Mouse (Mus musculus) adrenal gland (tissue): ENCODE data around the gene Ctdnep1.
"Not testable (repeated sequence)": the region's sequence is repeated elsewhere in the genome, so short reads cannot be mapped to it uniquely, and the experiment has no call there.

Source experiments
- intact Hi-C: fragments of 180-260 bp; cut with DNase I; formaldehyde crosslinking; loops from one replicate; pipeline ENCODE4 v1.15.1; 2025

The Ctdnep1 gene

DNA sequence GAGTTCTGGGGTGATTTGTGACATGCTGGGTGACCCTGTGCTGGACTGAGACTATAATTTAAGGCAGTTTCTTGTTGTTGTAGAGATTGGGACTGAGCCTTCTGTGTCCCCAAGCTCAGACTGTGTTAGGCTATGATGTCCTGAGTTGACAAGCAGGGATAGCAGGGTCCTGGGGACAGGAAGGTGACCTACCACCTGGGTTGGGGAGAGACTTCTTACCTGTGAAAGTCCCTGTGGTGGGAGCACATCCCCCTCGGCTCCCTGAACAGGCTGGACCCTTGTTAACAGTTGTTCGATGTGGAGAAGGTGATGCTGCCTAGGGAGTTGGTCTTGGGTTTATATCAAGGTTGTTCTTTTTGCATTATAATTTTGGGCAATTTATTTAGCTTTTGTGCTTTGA, 21.5 kb downstream of the Ctdnep1 start:
- intact Hi-C loops, result no loop called here

DNA sequence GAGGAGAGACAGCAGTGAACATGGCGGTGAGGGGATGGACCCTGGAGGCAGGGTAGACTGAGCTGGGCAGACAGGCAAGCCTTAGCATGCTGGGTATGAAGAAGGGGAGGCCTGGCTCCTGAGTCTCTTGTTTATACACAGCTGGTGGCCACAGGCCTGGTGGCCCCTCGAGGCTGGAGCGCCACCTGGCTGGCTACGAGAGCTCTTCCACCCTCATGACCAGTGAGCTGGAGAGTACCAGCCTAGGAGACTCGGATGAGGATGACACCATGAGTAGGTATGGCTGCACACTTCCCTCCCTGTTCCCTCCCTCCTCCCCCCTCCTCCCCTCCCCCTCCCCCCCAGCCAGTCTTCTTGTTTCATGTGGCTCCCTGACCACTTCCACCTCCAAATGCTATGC, 24.6 kb downstream of the Ctdnep1 start:
- intact Hi-C loops, result no loop called here

DNA sequence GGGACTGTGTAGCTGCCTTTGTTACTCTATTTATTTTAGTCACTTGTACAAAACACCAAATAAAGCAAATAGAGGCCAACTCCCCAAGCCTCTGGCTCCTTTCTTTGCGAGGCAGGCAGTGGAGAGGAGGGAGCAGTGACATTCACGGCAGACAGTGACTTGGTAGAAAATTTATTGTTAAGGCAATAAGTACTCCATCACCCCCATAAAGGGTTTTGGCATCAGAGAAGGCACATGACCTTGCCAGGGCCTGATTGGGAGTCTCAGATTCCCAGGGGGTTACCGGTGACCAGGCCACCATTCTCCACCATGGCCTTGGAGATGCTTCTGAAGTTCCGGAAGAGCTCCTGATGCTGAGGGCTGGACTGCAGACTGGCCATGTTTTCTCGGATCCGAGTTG, 29.1 kb downstream of the Ctdnep1 start:
- intact Hi-C loops, result no loop called here

DNA sequence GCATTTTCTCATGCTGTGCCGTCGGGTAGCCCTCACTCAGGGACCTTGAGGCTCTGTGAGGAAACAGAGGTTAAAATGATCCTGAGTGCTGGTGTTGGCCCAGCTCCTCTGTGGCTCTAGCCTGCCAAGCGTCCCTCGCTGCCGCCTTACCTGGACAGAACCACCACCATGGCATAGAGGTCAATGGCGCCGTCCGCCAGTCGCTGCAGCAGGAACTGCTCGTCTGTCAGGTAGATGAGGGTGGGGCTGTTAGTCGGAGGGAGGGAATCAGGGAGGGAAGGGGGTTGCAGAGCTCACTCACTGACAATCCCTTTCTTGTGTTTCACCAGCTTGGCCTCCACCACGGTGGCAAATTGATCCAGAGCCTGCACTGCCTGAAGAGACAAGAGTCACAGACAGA, 29.6 kb downstream of the Ctdnep1 start:
- intact Hi-C loops, result no loop called here

DNA sequence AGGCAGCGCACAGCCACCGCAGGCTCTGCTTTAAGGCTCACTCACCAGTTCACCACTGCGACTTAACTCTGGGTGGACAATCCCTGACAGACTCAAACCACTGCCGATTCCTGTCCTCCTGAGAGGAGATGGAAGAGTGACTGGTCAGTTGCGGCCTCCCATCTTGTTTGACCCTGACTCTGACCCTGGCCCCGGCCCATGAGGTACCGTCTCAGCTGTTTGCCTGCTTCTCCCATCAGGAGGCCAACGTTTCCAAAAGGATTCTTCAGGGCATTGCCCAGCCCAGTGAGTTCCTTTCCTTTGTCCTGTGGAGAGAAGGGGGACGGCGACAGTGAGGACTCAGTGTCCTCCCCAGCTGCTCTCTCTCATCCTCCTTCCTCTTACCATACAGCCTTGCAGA, 30.0 kb downstream of the Ctdnep1 start:
- intact Hi-C loops, result no loop called here

DNA sequence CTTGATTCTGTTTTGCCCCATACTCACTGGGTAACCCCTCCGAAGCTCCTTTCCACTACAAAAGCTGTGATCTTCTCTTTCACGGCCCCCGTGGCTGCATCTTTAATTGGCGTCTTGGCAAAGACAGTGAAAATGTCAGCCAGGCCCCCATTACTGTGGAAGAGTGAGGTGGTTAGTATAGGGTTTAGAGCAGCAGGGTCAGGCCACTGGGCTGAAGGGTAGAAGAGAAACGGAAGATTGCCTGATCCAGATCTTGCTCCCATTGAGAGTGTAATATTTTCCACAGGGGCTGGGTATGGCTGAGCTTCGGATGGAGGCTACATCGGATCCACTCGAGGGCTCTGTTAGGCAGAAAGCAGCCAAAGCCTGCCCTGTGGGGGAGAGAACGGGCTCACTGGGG, 32.0 kb downstream of the Ctdnep1 start:
- intact Hi-C loops, result no loop called here

DNA sequence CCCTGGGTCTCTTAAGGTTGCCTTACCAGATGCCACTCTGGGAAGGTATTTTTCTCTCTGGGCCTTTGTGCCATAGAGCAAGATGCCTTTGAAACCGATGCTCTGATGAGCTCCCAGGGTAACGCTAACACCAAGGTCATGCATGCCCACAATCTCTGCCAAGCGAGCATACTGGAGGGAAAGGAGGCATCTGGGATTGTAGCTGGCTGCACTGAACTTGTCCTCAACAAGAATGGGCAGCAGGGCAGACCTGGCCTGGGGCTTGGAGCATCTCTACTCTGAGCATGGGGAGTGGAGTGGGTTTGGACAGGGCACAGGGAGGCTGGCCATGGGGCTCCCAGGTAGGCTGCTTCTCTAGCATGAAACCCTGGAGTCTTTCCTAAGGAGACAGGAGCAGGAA, 32.5 kb downstream of the Ctdnep1 start:
- intact Hi-C loops, result no loop called here

DNA sequence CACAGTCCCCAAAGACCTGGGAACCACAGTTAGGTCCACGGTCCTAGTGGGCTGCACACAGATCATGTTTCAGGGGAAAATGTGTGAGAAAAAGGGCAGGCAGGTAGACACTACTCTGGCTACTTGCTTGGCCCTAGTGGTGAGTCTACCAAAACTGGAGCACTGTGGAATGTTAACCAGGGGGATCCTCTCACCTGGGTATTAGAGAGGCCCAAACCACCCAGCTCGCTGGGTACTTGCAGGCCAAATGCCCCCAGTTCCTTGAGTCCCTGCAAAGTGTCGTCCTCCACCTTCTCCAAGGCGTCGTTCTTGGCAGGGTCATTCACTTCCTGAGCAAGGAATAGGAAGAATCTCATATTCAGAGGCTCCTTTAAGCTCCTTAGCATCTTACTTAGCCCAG, 33.1 kb downstream of the Ctdnep1 start:
- intact Hi-C loops, result no loop called here

DNA sequence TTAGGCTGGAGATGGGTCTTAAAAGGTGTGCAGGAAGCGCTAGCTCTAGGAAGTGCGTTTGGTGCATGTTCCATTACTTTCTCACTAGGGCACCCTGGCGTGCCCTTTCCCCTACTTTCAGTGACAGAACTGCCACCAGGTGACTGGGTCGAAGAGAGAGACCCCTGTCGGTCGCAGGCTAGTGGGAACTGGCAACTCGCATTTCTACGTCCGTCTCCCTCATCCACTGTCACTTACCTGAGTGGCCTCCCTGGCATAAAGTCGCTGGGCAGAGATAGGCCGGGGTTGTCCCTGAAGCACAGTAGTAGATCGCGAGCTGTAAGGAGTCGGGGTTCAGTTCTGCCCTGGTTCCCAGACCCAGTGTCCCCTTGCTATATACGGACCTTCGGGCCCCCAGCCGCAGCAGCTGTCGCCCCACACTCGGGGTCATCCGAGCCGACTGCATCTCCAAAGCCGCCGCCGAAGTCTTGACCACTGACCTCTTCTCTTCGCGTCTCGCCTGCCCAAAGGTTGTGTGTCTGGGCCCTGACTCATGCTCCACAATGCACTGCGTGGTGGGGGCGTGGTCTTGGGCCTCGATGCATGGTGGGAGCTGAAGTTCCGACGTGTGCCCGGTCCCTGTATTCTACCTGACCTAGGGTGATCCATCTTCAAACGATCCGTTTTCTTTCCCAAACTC, 34.1 kb downstream of the Ctdnep1 start, which contains the start of gene Acadvl:
TSS of gene Acadvl (minus strand) at position 532 of the 679 bp plus-strand sequence.
- intact Hi-C loops, result no loop called here

DNA sequence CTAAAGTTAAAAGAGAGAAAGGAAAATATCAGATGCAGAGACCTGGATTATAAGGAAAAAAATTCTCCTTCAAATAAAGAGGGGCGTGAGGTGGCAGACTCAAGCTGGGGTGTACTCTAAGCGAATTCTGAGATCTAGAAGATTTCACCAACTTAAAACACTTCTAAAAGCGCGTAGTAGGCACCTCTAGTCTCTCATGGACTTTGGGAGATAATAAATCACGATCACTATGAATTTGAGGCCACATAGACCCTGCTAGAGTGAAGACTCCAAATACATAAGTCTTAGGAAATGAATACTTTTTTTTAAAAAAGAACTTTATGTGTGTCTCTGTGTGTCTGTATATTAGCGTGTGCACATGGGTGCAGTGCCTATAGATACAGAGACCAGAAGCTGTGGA, 34.7 kb downstream of the Ctdnep1 start:
- intact Hi-C loops, result no loop called here

DNA sequence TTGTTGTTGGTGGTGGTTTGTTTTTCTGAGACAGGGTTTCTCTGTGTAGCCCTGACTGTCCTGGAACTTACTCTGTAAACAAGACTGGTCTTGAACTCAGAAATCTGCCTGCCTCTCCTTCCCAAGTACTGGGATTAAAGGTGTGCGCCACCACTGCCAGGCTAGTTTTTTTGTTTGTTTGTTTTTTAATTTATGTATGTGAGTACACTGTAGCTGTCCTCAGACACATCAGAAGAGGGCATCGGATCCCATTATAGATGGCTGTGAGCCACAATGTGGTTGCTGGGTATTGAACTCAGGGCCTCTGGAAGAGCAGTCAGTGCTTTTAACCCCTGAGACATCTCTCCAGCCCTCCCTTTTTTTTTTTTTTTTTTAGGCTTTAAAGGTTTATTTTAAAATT, 35.2 kb downstream of the Ctdnep1 start:
- intact Hi-C loops, result not testable (repeated sequence)

DNA sequence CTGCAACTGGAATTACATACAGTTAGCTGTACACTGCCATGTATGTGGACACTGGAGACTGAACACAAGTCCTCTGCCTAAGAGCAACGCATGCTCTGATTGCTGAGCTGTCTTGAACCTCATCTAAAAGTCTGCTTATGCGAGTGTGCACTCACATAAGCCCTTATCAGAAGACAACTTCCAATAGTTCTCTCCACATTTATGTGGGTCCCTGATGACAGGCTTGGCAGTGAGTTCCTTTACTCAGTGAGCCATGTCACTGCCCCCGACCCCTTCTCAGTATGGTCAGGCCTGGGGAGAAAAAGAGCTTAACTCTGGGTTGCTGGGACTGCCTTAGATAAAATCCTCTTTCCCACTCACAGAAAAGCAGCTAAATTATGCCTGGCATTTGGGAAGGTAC, 35.7 kb downstream of the Ctdnep1 start, which contains the start of gene Dlg4:
TSS of gene Dlg4 (plus strand) at position 274 of the 400 bp plus-strand sequence.
- intact Hi-C loops, result no loop called here

DNA sequence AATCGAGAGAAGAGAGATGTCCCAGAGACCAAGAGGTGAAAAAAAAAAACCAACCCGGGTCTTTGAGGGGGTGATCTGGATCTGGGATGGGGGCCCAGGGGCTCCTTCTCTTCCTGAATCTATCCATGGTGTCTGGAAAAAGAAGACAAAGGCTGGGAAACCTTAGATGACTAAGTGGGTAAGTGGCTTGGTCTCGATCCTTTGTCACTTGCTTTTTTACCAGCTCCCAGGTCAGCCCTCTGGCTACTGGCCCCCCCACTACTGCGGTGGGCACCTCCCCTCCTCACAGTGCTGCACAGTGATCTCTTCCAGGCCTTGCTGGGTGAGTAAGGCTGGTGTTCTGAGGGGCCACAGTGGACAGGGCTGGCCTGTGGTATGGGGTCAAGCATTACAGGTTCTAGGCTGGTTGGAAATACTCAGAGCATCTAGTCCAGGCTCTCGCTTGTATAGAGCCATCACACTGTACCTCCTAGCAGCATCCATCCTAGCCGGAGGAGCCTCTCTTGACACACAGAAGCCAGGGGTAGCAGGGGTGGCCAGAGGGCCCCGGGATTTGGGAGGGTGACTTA, 36.3 kb downstream of the Ctdnep1 start:
- intact Hi-C loops, result no loop called here

DNA sequence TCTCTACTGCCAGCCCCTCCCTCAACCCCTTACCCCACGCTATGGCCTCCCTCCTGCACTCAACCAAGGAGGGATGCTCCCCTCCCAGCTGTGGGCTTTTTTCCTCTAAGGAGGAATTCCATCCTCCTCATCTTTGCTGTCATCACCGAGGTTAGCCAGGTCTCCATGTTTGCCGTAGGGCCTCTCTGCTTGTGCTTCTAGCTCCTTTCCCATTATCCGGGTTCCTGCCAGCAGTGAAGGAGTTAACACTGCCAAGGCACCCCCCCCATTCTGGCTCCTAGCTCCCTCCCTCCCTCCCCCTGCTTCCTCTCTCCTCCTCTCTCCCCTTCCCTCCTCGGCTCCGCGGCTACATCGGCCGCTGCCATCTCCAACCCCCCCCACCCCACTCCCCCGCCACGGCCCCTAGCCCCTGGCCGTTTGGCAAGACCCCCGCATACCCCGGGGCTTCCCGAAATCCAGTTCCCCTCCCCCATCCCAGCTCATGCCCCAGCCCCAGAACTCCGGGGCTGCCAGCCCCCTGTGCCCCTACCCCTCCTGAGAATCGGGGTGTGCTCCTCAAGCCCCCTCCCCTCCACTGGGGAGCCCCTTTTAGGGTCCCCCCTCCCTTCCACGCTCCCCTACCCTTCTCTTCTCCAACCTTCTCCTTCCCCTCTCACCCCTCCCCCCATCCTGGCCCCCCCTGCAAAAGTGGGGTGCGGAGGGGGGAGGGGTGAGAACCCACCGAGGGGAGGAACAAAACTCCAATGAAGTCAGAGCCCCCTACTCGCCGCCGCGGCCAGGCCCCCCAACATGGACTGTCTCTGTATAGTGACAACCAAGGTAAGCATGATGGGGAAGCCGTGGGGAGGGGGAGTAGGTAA, 37.4 kb downstream of the Ctdnep1 start:
- intact Hi-C loops, result no loop called here

DNA sequence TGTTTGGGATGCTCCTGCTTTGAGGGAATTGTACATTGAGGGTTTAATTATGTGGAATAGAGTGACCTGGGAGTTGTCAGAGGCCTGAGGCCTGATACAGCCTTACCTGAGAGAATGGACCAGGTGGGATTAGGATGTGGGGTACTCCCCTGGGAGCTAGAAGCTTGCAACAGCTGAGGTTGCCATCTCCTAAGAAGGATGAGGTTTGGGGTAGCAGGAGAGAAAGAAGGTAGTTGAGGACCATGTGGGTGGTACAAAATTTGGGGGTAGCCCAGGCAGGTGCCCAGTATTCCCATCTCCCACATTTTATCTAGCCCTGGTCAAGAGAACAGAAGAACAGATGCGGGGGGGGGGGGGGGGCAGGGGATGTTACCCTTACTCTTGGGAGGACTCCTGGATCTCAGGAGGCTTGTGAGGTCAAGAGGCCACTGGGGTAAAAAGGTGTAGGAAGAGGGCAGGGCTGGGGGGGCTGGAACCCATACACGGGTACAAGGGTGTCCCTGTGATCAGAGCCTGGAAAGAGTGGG, 38.6 kb downstream of the Ctdnep1 start:
- intact Hi-C loops, result no loop called here

DNA sequence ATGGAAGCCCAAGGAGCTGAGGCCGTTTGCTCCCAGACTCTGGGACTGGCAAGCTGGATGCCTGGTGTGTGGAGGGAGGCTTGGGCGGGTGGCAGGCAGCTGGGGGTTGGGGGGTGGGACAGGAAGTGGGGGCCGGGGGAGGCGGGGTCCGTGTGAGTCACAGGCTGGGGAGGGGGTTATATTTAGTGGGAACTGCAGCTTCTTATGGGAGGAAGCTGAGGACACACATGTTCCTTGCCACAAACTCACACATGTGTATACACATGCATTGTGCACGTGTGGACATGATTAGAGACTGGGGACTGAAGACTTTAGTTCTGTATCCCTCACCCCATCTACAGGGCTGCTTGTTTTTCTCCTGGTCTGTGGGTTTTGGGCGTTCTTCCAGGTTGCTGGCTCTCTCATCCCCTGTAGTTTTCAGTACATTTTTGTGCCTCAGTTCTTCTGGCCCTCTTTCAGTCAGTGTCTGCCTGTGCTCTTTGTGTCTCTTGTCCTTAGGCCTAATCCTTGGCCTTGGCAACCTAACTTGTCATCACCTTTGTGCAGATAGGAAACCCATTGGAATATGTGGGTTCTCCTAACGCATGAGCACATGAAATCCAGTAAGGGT, 39.2 kb downstream of the Ctdnep1 start:
- intact Hi-C loops, result no loop called here

DNA sequence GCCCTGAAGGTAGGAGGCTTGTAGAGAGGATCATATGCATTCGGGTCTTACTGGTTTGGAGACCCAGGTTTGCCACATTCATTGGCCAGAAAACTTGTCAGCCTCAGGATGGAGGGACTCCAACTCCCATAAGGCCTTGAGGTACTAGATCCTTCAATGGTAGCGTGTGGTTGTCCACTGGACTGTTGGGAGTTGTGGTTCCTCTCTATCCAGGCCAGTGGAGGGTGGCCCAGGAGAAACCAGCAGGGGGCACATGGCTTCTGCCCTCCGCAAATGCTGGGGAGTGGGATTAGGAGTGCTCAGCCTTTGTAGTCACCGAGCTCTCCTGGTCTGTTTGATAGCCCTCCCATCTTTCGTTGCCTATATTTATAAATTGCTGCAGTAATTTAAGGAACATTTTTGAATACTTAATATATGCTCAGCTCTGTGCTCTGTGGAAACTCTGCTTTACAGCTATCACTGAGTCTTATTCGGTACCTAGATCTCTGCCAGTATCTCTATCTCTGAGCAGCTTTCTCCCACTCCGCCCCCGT, 39.8 kb downstream of the Ctdnep1 start:
- intact Hi-C loops, result no loop called here

DNA sequence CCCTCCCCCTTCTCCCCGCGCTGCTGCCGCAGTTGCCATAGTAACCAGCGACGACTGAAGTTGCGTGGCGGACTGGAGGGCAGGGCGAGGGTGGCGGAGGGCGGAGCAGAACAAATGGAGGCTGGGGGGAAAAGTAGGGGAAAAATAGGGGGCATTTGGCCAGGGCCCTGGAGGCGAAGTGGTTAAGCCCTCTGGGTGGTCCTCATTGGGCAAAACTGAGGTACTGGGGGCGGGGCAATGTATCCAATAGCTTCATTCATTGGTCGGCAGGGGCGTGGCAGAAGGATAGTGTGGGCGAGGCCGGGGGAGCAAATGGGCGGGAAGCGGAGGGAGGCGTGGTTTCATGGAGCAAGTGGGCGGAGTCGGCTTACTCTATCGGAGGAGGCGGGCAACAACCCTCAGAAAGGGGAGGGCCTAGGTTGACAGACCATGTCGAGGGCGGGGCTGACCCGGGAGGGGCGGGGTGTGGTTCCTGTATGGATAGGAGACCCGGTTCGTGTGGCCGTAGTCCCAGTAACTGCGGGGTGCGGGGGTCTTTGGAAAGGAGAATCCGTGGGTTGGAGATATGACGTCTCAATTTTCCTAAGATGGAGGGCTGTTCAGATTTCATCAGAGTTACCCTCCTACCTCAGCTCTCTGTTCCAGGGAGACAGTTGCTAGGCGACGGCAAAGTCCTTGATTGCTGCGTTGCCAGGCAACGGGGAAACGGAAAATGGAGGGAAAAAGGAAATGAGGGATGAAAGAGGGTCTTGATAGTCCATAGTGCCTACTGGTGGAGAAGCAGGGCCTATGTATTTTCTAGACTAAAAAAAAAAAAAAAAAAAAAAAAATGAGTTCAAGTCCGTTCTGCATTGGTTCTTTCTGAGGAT, 40.5 kb downstream of the Ctdnep1 start:
- intact Hi-C loops, result no loop called here

DNA sequence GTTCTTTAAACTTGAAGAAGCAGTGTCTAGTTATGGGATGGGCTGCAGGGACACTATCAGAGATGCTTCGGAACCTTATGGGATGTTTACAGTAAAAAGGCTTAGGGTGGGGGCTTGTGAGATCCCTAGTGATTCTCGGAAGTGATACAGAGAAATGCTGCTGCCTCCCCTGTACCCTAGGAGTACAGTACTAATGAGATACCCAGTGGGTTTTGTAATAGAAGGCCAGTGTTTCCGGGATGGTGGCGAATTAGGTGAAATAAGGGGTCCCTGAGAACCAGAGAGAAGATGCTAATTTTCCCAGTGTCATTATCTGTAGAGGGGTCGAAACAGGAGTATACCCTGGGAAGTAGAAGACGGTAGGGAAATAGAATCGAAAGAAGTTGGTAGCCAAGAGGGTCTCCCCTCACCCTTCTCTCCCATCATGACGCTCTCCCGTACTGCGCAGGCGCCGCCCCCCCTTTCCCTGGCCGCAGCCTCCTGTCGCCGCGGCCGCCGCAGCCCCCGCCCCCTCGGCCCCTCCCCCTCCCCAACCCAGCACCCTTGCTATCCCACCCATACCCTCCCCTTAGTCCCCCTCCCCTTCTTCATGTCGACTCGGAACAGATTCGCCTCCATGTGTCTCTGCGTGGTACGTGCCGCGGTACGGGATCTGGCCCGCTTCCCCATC, 42.7 kb downstream of the Ctdnep1 start:
- intact Hi-C loops, result no loop called here

DNA sequence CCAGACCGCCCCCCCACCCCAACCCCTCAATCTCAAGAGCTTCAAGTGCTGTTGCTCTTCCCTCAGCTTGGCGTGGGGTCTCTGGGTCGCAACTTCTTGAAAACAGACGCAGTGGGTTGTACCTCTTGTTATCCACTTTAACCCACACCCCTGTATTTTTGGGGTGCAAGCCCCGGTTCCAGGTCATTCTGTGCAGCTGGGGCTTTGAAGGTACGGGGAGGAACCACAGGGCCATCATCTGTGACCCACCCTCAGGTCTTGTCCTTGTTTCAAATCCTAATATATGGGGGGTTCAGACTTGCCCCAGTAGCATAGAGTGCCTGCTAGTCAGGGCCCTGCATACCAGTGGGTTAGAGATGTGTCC, 43.2 kb downstream of the Ctdnep1 start:
- intact Hi-C loops, result no loop called here
